Mouse (Mus musculus): Measurements from ENCODE around the gene Rin1. TPM values are rescaled to one million over a fixed set of nuclear protein-coding genes. Genes with fewer than 3 reads are reported as not detected.
"Not testable (repeated sequence)": the region's sequence is repeated elsewhere in the genome, so short reads cannot be mapped to it uniquely, and the experiment has no call there.

The Rin1 gene
- total and polyA plus RNA-seq, 3 experiments = 0.13 to 0.89 (median 0.47) TPM

DNA sequence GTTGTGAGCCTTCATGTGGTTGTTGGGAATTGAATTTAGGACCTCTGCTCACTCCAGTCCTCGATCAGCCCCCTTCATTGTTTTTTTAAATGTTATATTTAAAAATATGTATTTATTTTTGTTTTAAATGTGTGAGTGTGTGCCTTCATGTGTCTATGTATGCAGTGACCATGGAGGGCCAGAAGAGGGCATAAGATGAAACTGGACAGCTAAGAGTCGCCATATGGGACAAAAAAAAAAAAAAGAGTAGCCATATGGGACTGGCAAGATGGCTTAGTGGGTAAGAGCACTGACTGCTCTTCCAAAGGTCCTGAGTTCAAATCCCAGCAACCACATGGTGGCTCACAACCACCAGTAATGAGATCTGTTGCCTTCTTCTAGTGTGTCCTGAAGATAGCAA, 46.6 kb upstream of the Rin1 start:
- dilution Hi-C loops (cut with MboI; ENCODE audit: extremely low pct_ligation_motif_present, extremely low pct_unique_long_range_greater_than_20kb, low sequenced_read_pairs); H3K79me2 ChIP-seq (replicated peaks; ENCODE audit: control insufficient read depth, extremely low read depth, insufficient read depth, poor library complexity, severe bottlenecking); DNase-seq (ENCODE audit: extremely low read depth); H3K9ac ChIP-seq (ENCODE audit: insufficient read depth, low read depth); H3K4me1 ChIP-seq (ENCODE audit: control insufficient read depth in 1 of 2, insufficient read depth in 2 of 2); H3K4me2 ChIP-seq (ENCODE audit: insufficient read depth, low read depth, poor library complexity, severe bottlenecking); H3K27ac ChIP-seq (ENCODE audit: insufficient read depth, low read depth); H3K4me3 ChIP-seq (replicated peaks in 1 of 3; ENCODE audit: low read depth in 2 of 3, low read length in 2 of 3, poor library complexity in 1 of 3); in situ Hi-C loops (cut with MboI; ENCODE audit: low pct_ligation_motif_present, low pct_unique_long_range_greater_than_20kb, low sequenced_read_pairs); H3K36me3 ChIP-seq (replicated peaks in 1 of 2; ENCODE audit: control insufficient read depth in 1 of 2, insufficient read depth in 1 of 2, low read length in 1 of 2): not testable (repeated sequence)
- peaks cover 79% of the 10 kb centered on the region for H3K27me3 ChIP-seq (replicated peaks)
- peak; percentile 69 for TF ChIP-seq ZNF384 (IDR thresholded peaks at IDR 0.05; ENCODE audit: low read depth, low read length)
- TF ChIP-seq CTCF (conservative IDR thresholded peaks at IDR 0.05 in 1 of 2, IDR thresholded peaks at IDR 0.05 in 1 of 2; ENCODE audit: low read depth in 2 of 2, low read length in 2 of 2) = peak in 1 of 2 experiments; percentile 45; a peak in 2 of 4 replicates
- peaks cover 15% of the 10 kb centered on the region for H3K9me3 ChIP-seq (replicated peaks; ENCODE audit: low read length)

GRCm38 (mm10) chr19:5004925-5005324, 45.4 kb upstream of the Rin1 start:
- H3K36me3 ChIP-seq (replicated peaks in 1 of 2; ENCODE audit: control insufficient read depth in 1 of 2, insufficient read depth in 1 of 2, low read length in 1 of 2) = no peaks in the 10 kb centered on the region
- in situ Hi-C loops (cut with MboI; ENCODE audit: low pct_ligation_motif_present, low pct_unique_long_range_greater_than_20kb, low sequenced_read_pairs) = no loop called here
- H3K79me2 ChIP-seq (replicated peaks; ENCODE audit: control insufficient read depth, extremely low read depth, insufficient read depth, poor library complexity, severe bottlenecking) = no peaks in the 10 kb centered on the region
- H3K27me3 ChIP-seq (replicated peaks) = peaks cover 71% of the 10 kb centered on the region
- dilution Hi-C loops (cut with MboI; ENCODE audit: extremely low pct_ligation_motif_present, extremely low pct_unique_long_range_greater_than_20kb, low sequenced_read_pairs) = no loop called here
- TF ChIP-seq MAZ (IDR thresholded peaks at IDR 0.05; ENCODE audit: low read depth, low read length) = no peak
- no peak for TF ChIP-seq JUND (conservative IDR thresholded peaks at IDR 0.05; ENCODE audit: low read depth, low read length)
- TF ChIP-seq IRF4 (IDR thresholded peaks at IDR 0.05; ENCODE audit: low read depth, low read length) = no peak
- no peak for TF ChIP-seq ZNF384 (IDR thresholded peaks at IDR 0.05; ENCODE audit: low read depth, low read length)
- TF ChIP-seq CHD2 (IDR thresholded peaks at IDR 0.05; ENCODE audit: low read length) = no peak
- TF ChIP-seq CHD1 (IDR thresholded peaks at IDR 0.05; ENCODE audit: low read depth, low read length) = no peak
- no peak for TF ChIP-seq ZMIZ1 (IDR thresholded peaks at IDR 0.05; ENCODE audit: low read depth, low read length)
- TF ChIP-seq ETS1 (conservative IDR thresholded peaks at IDR 0.05; ENCODE audit: low read depth, low read length) = no peak
- TF ChIP-seq POLR2AphosphoS2 (IDR thresholded peaks at IDR 0.05; ENCODE audit: low read depth, low read length) = no peak
- TF ChIP-seq USF1 (IDR thresholded peaks at IDR 0.05; ENCODE audit: low read depth, low read length) = no peak
- TF ChIP-seq SMC3 (IDR thresholded peaks at IDR 0.05; ENCODE audit: low read depth, low read length) = no peak
- TF ChIP-seq EP300 (IDR thresholded peaks at IDR 0.05; ENCODE audit: low read length) = no peak
- no peak for TF ChIP-seq TBP (conservative IDR thresholded peaks at IDR 0.05; ENCODE audit: low read depth, low read length)
- no peak for TF ChIP-seq CTCF (conservative IDR thresholded peaks at IDR 0.05 in 1 of 2, IDR thresholded peaks at IDR 0.05 in 1 of 2; ENCODE audit: low read depth in 2 of 2, low read length in 2 of 2)
- no peak for TF ChIP-seq UBTF (IDR thresholded peaks at IDR 0.05; ENCODE audit: low read depth, low read length)
- TF ChIP-seq NRF1 (IDR thresholded peaks at IDR 0.05; ENCODE audit: low read depth, low read length) = no peak
- no peak for TF ChIP-seq MAX (IDR thresholded peaks at IDR 0.05; ENCODE audit: low read length)
- no peak for TF ChIP-seq ZKSCAN1 (IDR thresholded peaks at IDR 0.05; ENCODE audit: borderline replicate concordance, low read depth, low read length)
- TF ChIP-seq MEF2A (IDR thresholded peaks at IDR 0.05; ENCODE audit: borderline replicate concordance, low read depth, low read length) = no peak
- H3K4me2 ChIP-seq (ENCODE audit: insufficient read depth, low read depth, poor library complexity, severe bottlenecking) = no peak overlapping the region
- H3K27ac ChIP-seq (ENCODE audit: insufficient read depth, low read depth) = no peak overlapping the region
- peaks cover 4 to 7% of the 10 kb centered on the region in 2 experiments; a peak in 3 of 4 replicates for H3K4me1 ChIP-seq (ENCODE audit: control insufficient read depth in 1 of 2, insufficient read depth in 2 of 2)
- no peak overlapping the region for H3K4me3 ChIP-seq (replicated peaks in 1 of 3; ENCODE audit: low read depth in 2 of 3, low read length in 2 of 3, poor library complexity in 1 of 3)
- DNase-seq (ENCODE audit: extremely low read depth) = no peak
- H3K9ac ChIP-seq (ENCODE audit: insufficient read depth, low read depth) = no peak overlapping the region
- H3K9me3 ChIP-seq (replicated peaks; ENCODE audit: low read length) = peaks cover 15% of the 10 kb centered on the region

All from CH12.LX (cell line).